Mouse (Mus musculus) heart, embryonic 16.5 days (tissue): ENCODE measurements around the gene 2700081O15Rik. TPM values are rescaled to one million over a fixed set of nuclear protein-coding genes. Genes with fewer than 3 reads are reported as not detected.
"Not testable (repeated sequence)": the region's sequence is repeated elsewhere in the genome, so short reads cannot be mapped to it uniquely, and the experiment has no call there.

Experiments
- ATAC-seq: fragments of 200-750 bp; cut with Nextera tagmentation; replicated peaks from 2 replicates; pipeline ENCODE4 v1.8.0; 2017; ENCODE audit warnings: moderate number of reproducible peaks; ENCODE audit not compliant: insufficient read depth, low FRiP score; ENCODE audit errors: extremely low read depth
- H3K27ac ChIP-seq: fragments of 300-500 bp; sonication (generic); 2 replicates; pipeline ENCODE4 v1.5.1; 2014; ENCODE audit warnings: mild to moderate bottlenecking, low read length, control low read depth, moderate library complexity
- H3K27me3 ChIP-seq: fragments of 300-500 bp; sonication (generic); 2 replicates; pipeline ENCODE4 v1.6.1; 2014; ENCODE audit warnings: low read length, mixed read lengths; ENCODE audit not compliant: control insufficient read depth, insufficient read depth
- H3K36me3 ChIP-seq: fragments of 300-500 bp; sonication (generic); 2 replicates; pipeline ENCODE4 v1.6.1; 2014; ENCODE audit not compliant: control insufficient read depth, insufficient read depth
- H3K4me1 ChIP-seq: fragments of 300-500 bp; sonication (generic); 2 replicates; pipeline ENCODE4 v1.6.1; 2014; ENCODE audit warnings: low read length, mixed read lengths; ENCODE audit not compliant: control insufficient read depth, insufficient read depth
- H3K4me2 ChIP-seq: fragments of 300-500 bp; sonication (generic); 2 replicates; pipeline ENCODE4 v1.6.1; 2014; ENCODE audit warnings: low read depth, mild to moderate bottlenecking, control low read depth, low read length
- H3K4me3 ChIP-seq: fragments of 300-500 bp; sonication (generic); 2 replicates; pipeline ENCODE4 v1.5.1; 2014; ENCODE audit warnings: mild to moderate bottlenecking, control low read depth, low read length
- H3K9ac ChIP-seq: fragments of 300-500 bp; sonication (generic); 2 replicates; pipeline ENCODE4 v1.6.1; 2014; ENCODE audit warnings: low read length, control low read depth
- H3K9me3 ChIP-seq: fragments of 300-500 bp; sonication (generic); replicated peaks from 2 replicates; pipeline ENCODE4 v1.6.1; 2016; ENCODE audit warnings: low read length; ENCODE audit not compliant: control insufficient read depth
- WGBS: fragments of 180-500 bp; shearing (Covaris S2); extraction: QIAGEN DNeasy Blood & Tissue Kit; methylation state at CpG from one replicate; pipeline ENCODE4 v1.1.7; 2014; 5-methylcytosine and 5-hydroxymethylcytosine counted together
- polyA plus RNA-seq: library from polyadenylated mRNA; unstranded; fragments of >200 nt; fragmentation: Nextera tagmentation; extraction: Ambion mirVana; gene quantifications from 2 replicates; pipeline ENCODE4 v1.2.1, GENCODE M21; 2015

Gene 2700081O15Rik
- polyA plus RNA-seq, result 3.1 and 3.4 TPM in 2 replicates

DNA sequence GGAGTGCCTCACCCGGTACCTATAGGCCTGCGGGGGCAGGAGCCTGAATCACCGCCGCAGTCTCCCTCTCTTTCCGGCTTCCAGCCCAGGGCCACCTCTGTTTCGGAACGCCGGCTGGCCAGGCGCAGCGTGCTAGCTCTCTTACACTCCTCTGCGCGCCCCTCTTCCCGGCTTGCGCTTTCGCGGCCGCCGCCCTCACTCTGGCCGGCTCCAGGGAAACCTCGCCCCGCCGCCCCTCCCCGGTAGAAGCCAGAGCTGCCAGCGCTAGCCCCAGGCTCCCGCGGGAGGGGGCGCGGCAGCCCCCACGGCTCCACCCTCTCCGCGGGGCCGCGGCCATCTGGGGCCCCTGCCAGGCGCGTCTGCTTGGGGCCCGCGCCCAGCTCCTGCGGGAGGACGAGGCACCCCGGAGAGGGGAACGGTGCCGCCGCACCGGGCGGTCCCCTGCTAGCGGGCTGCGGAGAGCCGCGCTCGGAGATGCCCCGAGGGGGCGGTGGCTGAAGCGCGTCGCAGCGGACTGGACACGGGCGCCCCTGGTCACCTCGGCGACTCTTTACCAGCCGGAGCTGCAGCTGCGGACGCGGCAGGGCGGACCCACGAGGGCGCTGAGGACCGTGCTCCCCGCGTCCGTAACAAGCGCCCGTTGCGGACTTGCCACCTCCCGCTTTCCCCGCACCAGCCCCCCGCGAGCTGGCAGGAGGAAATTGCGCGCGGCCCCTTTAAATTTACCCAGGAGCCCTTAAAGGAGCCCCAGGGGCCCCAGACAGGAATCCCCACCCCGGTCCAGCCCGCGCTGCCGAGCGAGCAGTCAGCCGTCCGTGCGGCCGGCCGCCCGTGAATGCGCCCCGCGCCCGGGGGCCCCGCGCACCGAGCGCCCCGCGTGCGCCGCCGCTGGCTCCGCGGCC is at the start of gene 2700081O15Rik:
TSS of gene 2700081O15Rik (plus strand) at position 792 of the 902 bp plus-strand sequence.
- Histone ChIP-seq H3K9me3 (no peaks in the 10 kb centered on the region), H3K4me2 (peak within 1 kb of the TSS; percentile 91), H3K4me3 (peak within 1 kb of the TSS; percentile 89), H3K36me3 (peaks cover 6% of the 10 kb centered on the region; the same call in 1 of the 2 replicates), H3K27ac (peak within 1 kb of the TSS; percentile 94), H3K4me1 (peaks cover 48% of the 10 kb centered on the region), H3K27me3 (no peaks in the 10 kb centered on the region), H3K9ac (peak within 1 kb of the TSS; percentile 97)
- WGBS, result under 1% methylated on average over 89 of the region's 107 CpGs
- peak; percentile 80 for ATAC-seq

DNA sequence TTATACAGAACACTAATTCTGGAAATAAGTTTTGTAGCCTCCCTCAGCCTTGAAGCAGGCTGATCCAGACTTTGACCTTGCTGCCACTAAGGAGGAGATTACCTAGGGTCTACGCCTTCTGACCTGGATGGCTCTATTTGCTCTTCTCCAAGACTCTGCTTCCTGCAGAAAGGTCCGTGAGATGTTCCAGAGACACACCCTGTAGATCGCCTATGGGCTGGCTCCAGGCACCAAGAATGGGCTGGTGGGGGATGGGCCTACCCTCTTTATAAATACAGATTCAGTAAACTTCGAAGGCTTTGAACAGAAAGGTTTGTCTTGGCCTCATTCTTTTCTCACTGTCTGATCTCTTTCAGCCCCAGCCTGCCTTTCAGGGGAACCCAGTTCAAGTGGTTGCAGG is 48.0 kb upstream of the 2700081O15Rik start:
- H3K27me3 ChIP-seq, H3K9ac ChIP-seq, H3K4me1 ChIP-seq, ATAC-seq, H3K9me3 ChIP-seq, H3K4me3 ChIP-seq, H3K27ac ChIP-seq, H3K4me2 ChIP-seq: not testable (repeated sequence)
- H3K36me3 ChIP-seq, result peaks cover 40% of the 10 kb centered on the region
- 84% methylated on average over 4 of the region's 4 CpGs for WGBS

- H3K4me1 ChIP-seq, result peaks cover 5% of the 10 kb centered on the region
- no peak overlapping the region for H3K27ac ChIP-seq
- H3K36me3 ChIP-seq, result peaks cover 35% of the 10 kb centered on the region
- H3K27me3 ChIP-seq, result no peaks in the 10 kb centered on the region
- H3K4me3 ChIP-seq, result no peak overlapping the region
- no peaks in the 10 kb centered on the region for H3K9me3 ChIP-seq
- WGBS, result 90% methylated on average over 8 of the region's 8 CpGs
- no peak overlapping the region for H3K9ac ChIP-seq
- no peak overlapping the region for H3K4me2 ChIP-seq
- ATAC-seq, result no peak
Observed at GRCm38 (mm10) chr19:7374491-7374890, 42.9 kb upstream of the 2700081O15Rik start.

GRCm38 (mm10) chr19:7377639-7378038 is 39.8 kb upstream of the 2700081O15Rik start:
- ATAC-seq, result no peak
- Histone ChIP-seq H3K9ac (no peak overlapping the region), H3K27me3 (no peaks in the 10 kb centered on the region), H3K36me3 (peaks cover 21% of the 10 kb centered on the region), H3K9me3 (no peaks in the 10 kb centered on the region), H3K27ac (no peak overlapping the region), H3K4me1 (peaks cover 14% of the 10 kb centered on the region), H3K4me2 (no peak overlapping the region), H3K4me3 (no peak overlapping the region)
- 53% methylated on average over 2 of the region's 2 CpGs for WGBS

- Histone ChIP-seq H3K4me2 (peak overlapping the region; percentile 77), H3K36me3 (peaks cover 8% of the 10 kb centered on the region), H3K27me3 (no peaks in the 10 kb centered on the region), H3K27ac (peak overlapping the region; percentile 93), H3K9me3 (peaks cover 5% of the 10 kb centered on the region), H3K4me3 (peak overlapping the region; percentile 86), H3K9ac (peak overlapping the region; percentile 93), H3K4me1 (peaks cover 19% of the 10 kb centered on the region)
- no peak for ATAC-seq
- WGBS, result 5% methylated on average over 8 of the region's 8 CpGs
Observed at GRCm38 (mm10) chr19:7381906-7382247, 35.5 kb upstream of the 2700081O15Rik start.

- Histone ChIP-seq H3K27me3 (no peaks in the 10 kb centered on the region), H3K27ac (peak overlapping the region; percentile 93), H3K4me1 (peaks cover 19% of the 10 kb centered on the region), H3K4me3 (peak overlapping the region; percentile 86), H3K4me2 (peak overlapping the region; percentile 77), H3K36me3 (peaks cover 8% of the 10 kb centered on the region), H3K9ac (peak overlapping the region; percentile 93), H3K9me3 (peaks cover 5% of the 10 kb centered on the region)
- ATAC-seq, result peak; percentile 68
- WGBS, result 0% methylated on average over 59 of the region's 60 CpGs
Observed at GRCm38 (mm10) chr19:7382248-7382902, 35.0 kb upstream of the 2700081O15Rik start.

GRCm38 (mm10) chr19:7382903-7383865 is 34.2 kb upstream of the 2700081O15Rik start, which contains the start of gene Spindoc:
Gene Spindoc, minus strand, starts transcription at chr19:7382994.
- Histone ChIP-seq H3K9me3 (peaks cover 8% of the 10 kb centered on the region), H3K36me3 (peaks cover 8% of the 10 kb centered on the region), H3K4me3 (peak within 1 kb of the TSS; percentile 86), H3K4me2 (peak within 1 kb of the TSS; percentile 77), H3K27ac (peak within 1 kb of the TSS; percentile 93), H3K9ac (peak within 1 kb of the TSS; percentile 93), H3K4me1 (peaks cover 19% of the 10 kb centered on the region), H3K27me3 (no peaks in the 10 kb centered on the region)
- ATAC-seq, result peak; percentile 99
- WGBS, result 1% methylated on average over 51 of the region's 52 CpGs

GRCm38 (mm10) chr19:7386042-7386441 is 31.4 kb upstream of the 2700081O15Rik start:
- Histone ChIP-seq H3K27ac (no peak overlapping the region), H3K36me3 (peaks cover 6% of the 10 kb centered on the region), H3K9me3 (peaks cover 15% of the 10 kb centered on the region), H3K4me2 (no peak overlapping the region), H3K4me3 (no peak overlapping the region), H3K4me1 (peaks cover 16% of the 10 kb centered on the region), H3K27me3 (no peaks in the 10 kb centered on the region), H3K9ac (no peak overlapping the region)
- ATAC-seq, result no peak
- WGBS, result 71% methylated on average over 2 of the region's 2 CpGs
